Mouse (Mus musculus): ENCODE results near the gene Daam2.

- TF ChIP-seq CTCF (conservative IDR thresholded peaks at IDR 0.05; ENCODE audit: low read length): no peak
- TF ChIP-seq NANOG (IDR thresholded peaks at IDR 0.05; ENCODE audit: borderline replicate concordance, low read length): no peak
These were observed 25.9 kb upstream of the Daam2 start for GRCm38 (mm10) chr17:49590051-49590450.

All from E14TG2a.4 (cell line).